Mouse (Mus musculus) midbrain, embryonic 10.5 days (tissue): ENCODE data around the gene Pck1. TPM values are rescaled to one million over a fixed set of nuclear protein-coding genes. Genes with fewer than 3 reads are reported as not detected.

Experiments used
- DNase-seq: peaks from one replicate; pipeline ENCODE4 v3.0.0-alpha.2; 2017; ENCODE audit warnings: low spot score
- H3K27ac ChIP-seq: fragments of 300-500 bp; sonication (generic); replicated peaks from 2 replicates; pipeline ENCODE4 v1.5.1; 2016; ENCODE audit warnings: mild to moderate bottlenecking
- H3K27me3 ChIP-seq: fragments of 300-500 bp; sonication (generic); 2 replicates; pipeline ENCODE4 v1.6.1; 2016; ENCODE audit warnings: low read depth, mild to moderate bottlenecking; ENCODE audit not compliant: poor library complexity, severe bottlenecking
- H3K36me3 ChIP-seq: fragments of 300-500 bp; sonication (generic); 2 replicates; pipeline ENCODE4 v1.6.1; 2016; ENCODE audit warnings: mild to moderate bottlenecking, moderate library complexity
- H3K4me1 ChIP-seq: fragments of 300-500 bp; sonication (generic); 2 replicates; pipeline ENCODE4 v1.6.1; 2016
- H3K4me3 ChIP-seq: fragments of 300-500 bp; sonication (generic); 2 replicates; pipeline ENCODE4 v1.5.1; 2016; ENCODE audit warnings: mild to moderate bottlenecking, moderate library complexity
- H3K9me3 ChIP-seq: fragments of 300-500 bp; sonication (generic); replicated peaks from 2 replicates; pipeline ENCODE4 v1.6.1; 2016; ENCODE audit warnings: mild to moderate bottlenecking
- WGBS: fragments of 180-500 bp; shearing (Covaris S2); methylation state at CpG from one replicate; pipeline ENCODE4 v1.1.7; 2016; 5-methylcytosine and 5-hydroxymethylcytosine counted together
- polyA plus RNA-seq: library from polyadenylated mRNA; unstranded; fragments of >200 nt; fragmentation: Nextera tagmentation; extraction: Ambion mirVana; gene quantifications from 2 replicates; pipeline ENCODE4 v1.2.1, GENCODE M21; 2016

Pck1 gene
- polyA plus RNA-seq, 1 experiment from 2014 or later, result not detected

DNA sequence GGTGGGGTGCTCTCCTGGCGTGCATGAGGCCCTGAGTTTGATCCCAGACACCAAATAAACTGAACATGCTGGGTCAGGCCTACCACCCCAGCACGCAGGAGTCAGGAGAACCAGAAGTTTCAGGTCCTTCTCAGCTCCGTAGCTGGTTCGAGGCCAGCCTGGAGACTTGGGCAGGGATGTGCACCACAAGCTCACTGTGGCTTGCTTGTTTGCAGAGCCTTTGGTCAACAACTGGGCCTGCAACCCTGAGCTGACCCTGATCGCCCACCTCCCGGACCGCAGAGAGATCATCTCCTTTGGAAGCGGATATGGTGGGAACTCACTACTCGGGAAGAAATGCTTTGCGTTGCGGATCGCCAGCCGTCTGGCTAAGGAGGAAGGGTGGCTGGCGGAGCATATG is 2.1 kb downstream of the Pck1 start:
- Histone ChIP-seq H3K27me3 (no peaks in the 10 kb centered on the region), H3K9me3 (no peaks in the 10 kb centered on the region), H3K36me3 (no peaks in the 10 kb centered on the region), H3K27ac (no peak overlapping the region), H3K4me1 (peaks cover 6% of the 10 kb centered on the region), H3K4me3 (no peak overlapping the region)
- WGBS, result 94% methylated on average over 14 of the region's 14 CpGs
- DNase-seq, result no peak

GRCm38 (mm10) chr2:173155907-173156306 is 3.1 kb downstream of the Pck1 start:
- Histone ChIP-seq H3K4me3 (no peak overlapping the region), H3K4me1 (peaks cover 6% of the 10 kb centered on the region), H3K27me3 (no peaks in the 10 kb centered on the region), H3K36me3 (no peaks in the 10 kb centered on the region), H3K27ac (no peak overlapping the region), H3K9me3 (no peaks in the 10 kb centered on the region)
- 94% methylated on average over 10 of the region's 10 CpGs for WGBS
- no peak for DNase-seq

DNA sequence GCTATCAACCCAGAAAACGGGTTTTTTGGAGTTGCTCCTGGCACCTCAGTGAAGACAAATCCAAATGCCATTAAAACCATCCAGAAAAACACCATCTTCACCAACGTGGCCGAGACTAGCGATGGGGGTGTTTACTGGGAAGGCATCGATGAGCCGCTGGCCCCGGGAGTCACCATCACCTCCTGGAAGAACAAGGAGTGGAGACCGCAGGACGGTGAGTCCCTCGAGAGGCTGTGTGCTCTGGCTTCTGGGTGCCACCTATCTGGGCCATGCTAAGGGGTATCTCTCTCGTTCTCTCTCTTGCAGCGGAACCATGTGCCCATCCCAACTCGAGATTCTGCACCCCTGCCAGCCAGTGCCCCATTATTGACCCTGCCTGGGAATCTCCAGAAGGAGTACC is 4.1 kb downstream of the Pck1 start:
- WGBS, result 87% methylated on average over 13 of the region's 13 CpGs
- Histone ChIP-seq H3K9me3 (no peaks in the 10 kb centered on the region), H3K4me3 (no peak overlapping the region), H3K27me3 (no peaks in the 10 kb centered on the region), H3K36me3 (no peaks in the 10 kb centered on the region), H3K4me1 (peaks cover 10% of the 10 kb centered on the region), H3K27ac (no peak overlapping the region)
- DNase-seq, result no peak

- no peak for DNase-seq
- Histone ChIP-seq H3K36me3 (no peaks in the 10 kb centered on the region), H3K9me3 (no peaks in the 10 kb centered on the region), H3K4me1 (peaks cover 13% of the 10 kb centered on the region), H3K4me3 (no peak overlapping the region), H3K27me3 (no peaks in the 10 kb centered on the region), H3K27ac (no peak overlapping the region)
- 61% methylated on average over 4 of the region's 4 CpGs for WGBS
Observed at GRCm38 (mm10) chr2:173157376-173157775, 4.5 kb downstream of the Pck1 start.

- H3K27me3 ChIP-seq, result no peaks in the 10 kb centered on the region
- no peak overlapping the region for H3K4me3 ChIP-seq
- H3K27ac ChIP-seq, result no peak overlapping the region
- WGBS, result 89% methylated on average over 4 of the region's 4 CpGs
- H3K9me3 ChIP-seq, result no peaks in the 10 kb centered on the region
- H3K36me3 ChIP-seq, result no peaks in the 10 kb centered on the region
- no peak for DNase-seq
- H3K4me1 ChIP-seq, result peaks cover 13% of the 10 kb centered on the region
Observed at GRCm38 (mm10) chr2:173157871-173158270, 5.0 kb downstream of the Pck1 start.

DNA sequence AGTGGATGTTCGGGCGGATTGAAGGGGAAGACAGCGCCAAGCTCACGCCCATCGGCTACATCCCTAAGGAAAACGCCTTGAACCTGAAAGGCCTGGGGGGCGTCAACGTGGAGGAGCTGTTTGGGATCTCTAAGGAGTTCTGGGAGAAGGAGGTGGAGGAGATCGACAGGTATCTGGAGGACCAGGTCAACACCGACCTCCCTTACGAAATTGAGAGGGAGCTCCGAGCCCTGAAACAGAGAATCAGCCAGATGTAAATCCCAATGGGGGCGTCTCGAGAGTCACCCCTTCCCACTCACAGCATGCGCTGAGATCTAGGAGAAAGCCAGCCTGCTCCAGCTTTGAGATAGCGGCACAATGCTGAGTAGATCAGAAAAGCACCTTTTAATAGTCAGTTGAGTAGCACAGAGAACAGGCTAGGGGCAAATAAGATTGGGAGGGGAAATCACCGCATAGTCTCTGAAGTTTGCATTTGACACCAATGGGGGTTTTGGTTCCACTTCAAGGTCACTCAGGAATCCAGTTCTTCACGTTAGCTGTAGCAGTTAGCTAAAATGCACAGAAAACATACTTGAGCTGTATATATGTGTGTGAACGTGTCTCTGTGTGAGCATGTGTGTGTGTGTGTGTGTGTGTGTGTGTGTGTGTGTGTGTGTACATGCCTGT is 5.7 kb downstream of the Pck1 start:
- Histone ChIP-seq H3K4me3 (no peak overlapping the region), H3K27me3 (no peaks in the 10 kb centered on the region), H3K4me1 (peaks cover 13% of the 10 kb centered on the region), H3K36me3 (no peaks in the 10 kb centered on the region), H3K9me3 (no peaks in the 10 kb centered on the region), H3K27ac (no peak overlapping the region)
- WGBS, result 90% methylated on average over 19 of the region's 19 CpGs
- no peak for DNase-seq

DNA sequence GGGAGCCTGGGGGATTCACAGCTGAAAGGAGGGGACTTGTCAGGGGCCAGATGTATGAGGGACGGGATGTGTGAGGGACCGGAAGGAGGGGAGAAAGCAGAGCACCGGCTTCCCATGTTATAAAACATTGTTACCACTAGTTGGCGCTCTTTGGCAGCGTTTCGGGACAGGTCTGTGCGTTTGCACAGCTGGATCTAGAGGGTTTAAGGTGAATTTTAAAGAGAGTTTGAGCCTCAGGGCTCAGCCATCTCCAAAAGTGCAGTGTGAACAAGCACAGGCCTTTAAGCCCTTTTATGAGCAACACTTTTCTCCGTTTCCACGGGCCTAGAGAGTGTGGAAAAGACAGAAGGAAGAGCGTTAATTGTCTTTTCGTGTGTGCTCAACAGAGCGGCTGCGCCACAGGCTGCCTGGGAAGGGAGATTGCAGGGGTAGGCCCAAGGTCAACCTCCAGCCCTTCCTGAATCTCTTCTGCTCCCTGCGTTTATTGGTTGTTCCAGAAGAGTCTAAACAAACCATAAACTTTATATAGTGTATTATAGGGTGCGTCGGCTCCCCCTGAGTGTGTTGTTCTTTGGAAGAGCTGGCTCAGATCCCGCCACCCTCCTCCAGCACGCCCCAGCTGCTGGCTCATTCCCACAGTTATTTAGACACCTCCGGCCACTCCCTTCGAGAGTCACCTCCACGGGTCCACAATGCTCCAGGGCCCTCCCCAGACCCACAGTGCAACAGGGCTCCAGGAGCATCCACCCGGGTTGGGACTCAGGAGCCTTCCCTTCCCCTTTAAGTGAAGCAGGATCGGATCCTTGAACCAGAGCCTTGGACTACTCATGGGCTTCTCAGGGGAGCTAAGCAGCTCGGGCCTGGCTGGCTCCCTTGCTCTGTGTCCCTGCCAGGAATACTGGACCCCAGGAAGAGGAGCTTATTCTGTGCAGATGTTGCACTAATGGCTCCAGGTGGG is 6.8 kb downstream of the Pck1 start:
- Histone ChIP-seq H3K36me3 (no peaks in the 10 kb centered on the region), H3K9me3 (no peaks in the 10 kb centered on the region), H3K27ac (peak overlapping the region; percentile 67; the same call in 1 of the 2 replicates), H3K4me1 (peaks cover 13% of the 10 kb centered on the region), H3K4me3 (no peak overlapping the region), H3K27me3 (no peaks in the 10 kb centered on the region)
- WGBS, result 57% methylated on average over 24 of the region's 24 CpGs
- DNase-seq, result peak; percentile 75

DNA sequence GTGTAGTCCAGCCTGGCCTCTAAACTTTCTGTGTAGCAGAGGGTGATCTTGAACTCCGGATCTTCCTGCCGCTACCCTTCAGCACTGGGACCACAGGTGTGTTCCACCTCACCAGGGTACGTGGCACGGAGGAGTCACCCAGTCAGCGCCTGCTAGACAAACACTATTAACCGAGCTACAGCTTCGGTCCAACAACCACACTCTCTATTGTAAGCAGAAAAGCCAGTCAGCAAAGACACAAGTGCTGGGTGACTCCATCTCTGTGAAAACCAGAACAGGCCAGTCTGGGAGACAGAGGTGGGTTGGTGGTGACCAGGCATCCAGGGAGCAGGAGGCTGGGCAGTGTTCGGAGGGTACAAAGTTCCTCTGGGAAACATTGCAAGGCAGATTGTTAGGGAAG is 10.5 kb downstream of the Pck1 start:
- H3K36me3 ChIP-seq, result no peaks in the 10 kb centered on the region
- DNase-seq, result no peak
- 89% methylated on average over 8 of the region's 8 CpGs for WGBS
- H3K9me3 ChIP-seq, result no peaks in the 10 kb centered on the region
- H3K27ac ChIP-seq, result no peak overlapping the region; the same call in 1 of the 2 replicates
- H3K4me3 ChIP-seq, result no peak overlapping the region
- H3K27me3 ChIP-seq, result peaks cover 9% of the 10 kb centered on the region; the same call in 1 of the 2 replicates
- H3K4me1 ChIP-seq, result peaks cover 13% of the 10 kb centered on the region

GRCm38 (mm10) chr2:173164358-173164757 is 11.5 kb downstream of the Pck1 start:
- H3K36me3 ChIP-seq, result no peaks in the 10 kb centered on the region
- 34% methylated on average over 2 of the region's 2 CpGs for WGBS
- DNase-seq, result no peak
- no peak overlapping the region for H3K27ac ChIP-seq
- H3K4me3 ChIP-seq, result no peak overlapping the region
- no peaks in the 10 kb centered on the region for H3K9me3 ChIP-seq
- peaks cover 16% of the 10 kb centered on the region; the same call in 1 of the 2 replicates for H3K27me3 ChIP-seq
- H3K4me1 ChIP-seq, result peaks cover 14% of the 10 kb centered on the region

DNA sequence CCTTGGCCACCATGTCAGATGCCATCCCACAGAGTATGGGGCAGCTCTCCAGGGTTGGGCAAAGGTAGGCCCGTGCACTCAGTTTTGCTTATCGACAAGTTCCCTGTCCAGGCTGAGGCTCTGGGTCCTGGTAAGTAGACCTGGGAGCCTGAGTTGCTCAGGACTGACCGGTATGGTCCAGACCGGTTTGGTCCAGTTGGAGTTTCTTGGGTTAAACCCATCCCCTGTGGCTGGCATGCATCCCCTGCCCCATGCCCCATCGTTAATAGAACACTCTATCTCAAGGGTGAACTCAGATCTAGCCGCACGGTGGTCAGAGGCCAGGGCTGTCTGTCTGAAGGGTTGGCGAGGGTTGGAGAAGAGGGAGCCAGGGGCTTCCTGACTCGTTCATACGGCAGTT is 12.1 kb downstream of the Pck1 start:
- Histone ChIP-seq H3K4me1 (0 out of 2 replicates have a peak, but pooled peaks cover 11% of the 10 kb centered on the region), H3K27me3 (peaks cover 19% of the 10 kb centered on the region), H3K36me3 (no peaks in the 10 kb centered on the region), H3K4me3 (no peak overlapping the region), H3K27ac (no peak overlapping the region), H3K9me3 (no peaks in the 10 kb centered on the region)
- WGBS, result 88% methylated on average over 10 of the region's 10 CpGs
- DNase-seq, result no peak

GRCm38 (mm10) chr2:173165357-173165756 is 12.5 kb downstream of the Pck1 start:
- H3K27me3 ChIP-seq, result peaks cover 23% of the 10 kb centered on the region
- no peak overlapping the region for H3K27ac ChIP-seq
- no peak overlapping the region for H3K4me3 ChIP-seq
- 0 out of 2 replicates have a peak, but pooled peaks cover 11% of the 10 kb centered on the region for H3K4me1 ChIP-seq
- 88% methylated on average over 10 of the region's 10 CpGs for WGBS
- no peaks in the 10 kb centered on the region for H3K9me3 ChIP-seq
- H3K36me3 ChIP-seq, result no peaks in the 10 kb centered on the region
- DNase-seq, result no peak

DNA sequence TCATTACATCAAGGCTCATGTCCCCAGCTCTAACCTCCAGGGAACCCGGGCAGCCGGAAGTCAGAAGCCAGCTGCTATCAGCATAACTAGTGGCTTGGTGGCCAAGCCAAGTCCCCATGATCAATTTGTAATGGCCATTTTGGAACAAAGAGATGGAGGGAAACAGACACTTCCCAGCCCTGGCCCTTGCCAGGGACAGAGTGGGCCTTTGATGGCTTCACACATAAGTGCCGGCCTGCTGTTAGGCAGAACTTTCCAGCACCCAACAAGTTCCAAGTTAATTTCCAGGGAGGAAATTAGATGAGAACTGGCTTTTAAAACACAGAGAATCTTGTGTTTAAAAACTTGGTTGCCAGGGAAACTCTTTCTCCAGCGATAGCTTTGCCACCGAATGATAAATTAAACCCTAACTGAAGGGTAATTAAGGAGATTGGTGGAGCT is 15.6 kb downstream of the Pck1 start:
- Histone ChIP-seq H3K4me3 (no peak overlapping the region), H3K27me3 (peaks cover 49% of the 10 kb centered on the region), H3K27ac (no peak overlapping the region), H3K4me1 (peaks cover 33% of the 10 kb centered on the region), H3K36me3 (no peaks in the 10 kb centered on the region), H3K9me3 (no peaks in the 10 kb centered on the region)
- WGBS, result 82% methylated on average over 5 of the region's 5 CpGs
- no peak for DNase-seq

DNA sequence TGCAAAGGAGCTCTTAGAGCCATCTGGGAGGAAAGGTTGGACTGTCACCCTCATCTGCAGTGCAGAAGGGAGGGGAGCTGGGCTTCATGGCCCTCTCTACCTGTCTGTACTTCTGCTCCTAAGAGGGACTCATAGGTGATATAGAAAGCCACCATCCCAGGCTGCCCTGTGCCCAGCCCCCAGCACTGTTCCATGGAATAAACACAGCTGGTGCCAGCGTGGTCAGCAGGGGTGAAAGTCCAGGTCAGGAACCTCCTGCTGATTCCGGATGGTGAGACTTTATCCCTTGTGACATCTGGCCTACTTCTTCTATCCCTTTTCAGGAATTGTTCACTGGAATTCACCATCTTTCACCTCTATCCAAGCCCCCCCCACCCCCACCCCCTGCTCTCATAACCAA is 17.2 kb downstream of the Pck1 start:
- Histone ChIP-seq H3K4me1 (peaks cover 48% of the 10 kb centered on the region), H3K36me3 (no peaks in the 10 kb centered on the region), H3K27ac (no peak overlapping the region), H3K4me3 (no peak overlapping the region), H3K9me3 (no peaks in the 10 kb centered on the region), H3K27me3 (peaks cover 45% of the 10 kb centered on the region)
- DNase-seq, result no peak
- 65% methylated on average over 2 of the region's 2 CpGs for WGBS
